Mouse (Mus musculus): ENCODE results near the gene Dapk1. TPM values are rescaled to one million over a fixed set of nuclear protein-coding genes. Genes with fewer than 3 reads are reported as not detected.

The Dapk1 gene
- polyA plus RNA-seq, 1 experiment from 2014 or later, result 54.7 TPM

- 94% methylated on average over 2 of the region's 2 CpGs for WGBS
- Histone ChIP-seq H3K9ac (replicated peaks) (no peak overlapping the region), H3K27ac (replicated peaks) (no peak overlapping the region), H3K36me3 (peaks cover 60% of the 10 kb centered on the region), H3K4me1 (peaks cover 5% of the 10 kb centered on the region), H3K9me3 (no peaks in the 10 kb centered on the region), H3K4me2 (replicated peaks) (no peak overlapping the region), H3K27me3 (no peaks in the 10 kb centered on the region), H3K4me3 (no peak overlapping the region)
- ATAC-seq (replicated peaks), result no peak
Observed at GRCm38 (mm10) chr13:60748556-60748955, 146.8 kb downstream of the Dapk1 start.

GRCm38 (mm10) chr13:60750930-60751329 lies 149.2 kb downstream of the Dapk1 start:
- Histone ChIP-seq H3K4me1 (no peaks in the 10 kb centered on the region), H3K4me2 (replicated peaks) (no peak overlapping the region), H3K27me3 (no peaks in the 10 kb centered on the region), H3K9me3 (no peaks in the 10 kb centered on the region), H3K27ac (replicated peaks) (no peak overlapping the region), H3K36me3 (peaks cover 78% of the 10 kb centered on the region), H3K9ac (replicated peaks) (no peak overlapping the region), H3K4me3 (no peak overlapping the region)
- 95% methylated on average over 7 of the region's 7 CpGs for WGBS
- no peak for ATAC-seq (replicated peaks)

GRCm38 (mm10) chr13:60753216-60753615 lies 151.5 kb downstream of the Dapk1 start:
- peaks cover 92% of the 10 kb centered on the region for H3K36me3 ChIP-seq
- H3K9ac ChIP-seq (replicated peaks), result no peak overlapping the region
- H3K9me3 ChIP-seq, result no peaks in the 10 kb centered on the region
- H3K4me2 ChIP-seq (replicated peaks), result no peak overlapping the region
- no peaks in the 10 kb centered on the region for H3K4me1 ChIP-seq
- no peak for ATAC-seq (replicated peaks)
- H3K4me3 ChIP-seq, result no peak overlapping the region
- H3K27me3 ChIP-seq, result no peaks in the 10 kb centered on the region
- 96% methylated on average over 6 of the region's 6 CpGs for WGBS
- H3K27ac ChIP-seq (replicated peaks), result no peak overlapping the region

- Histone ChIP-seq H3K4me1 (no peaks in the 10 kb centered on the region), H3K36me3 (peaks cover 91% of the 10 kb centered on the region), H3K9me3 (no peaks in the 10 kb centered on the region), H3K27ac (replicated peaks) (no peak overlapping the region), H3K27me3 (no peaks in the 10 kb centered on the region), H3K4me2 (replicated peaks) (no peak overlapping the region), H3K9ac (replicated peaks) (no peak overlapping the region), H3K4me3 (no peak overlapping the region)
- WGBS, result 88% methylated on average over 2 of the region's 2 CpGs
- ATAC-seq (replicated peaks), result no peak
Observed at GRCm38 (mm10) chr13:60755251-60755650, 153.5 kb downstream of the Dapk1 start.

- 91% methylated on average over 13 of the region's 13 CpGs for WGBS
- ATAC-seq (replicated peaks), result no peak
- H3K36me3 ChIP-seq, result peaks cover 90% of the 10 kb centered on the region
Observed at GRCm38 (mm10) chr13:60757292-60757691, 155.5 kb downstream of the Dapk1 start.

GRCm38 (mm10) chr13:60759136-60759535 lies 157.4 kb downstream of the Dapk1 start:
- Histone ChIP-seq H3K4me2 (replicated peaks) (no peak overlapping the region), H3K9ac (replicated peaks) (no peak overlapping the region), H3K27ac (replicated peaks) (no peak overlapping the region), H3K9me3 (no peaks in the 10 kb centered on the region), H3K4me3 (no peak overlapping the region), H3K36me3 (peaks cover 86% of the 10 kb centered on the region), H3K4me1 (no peaks in the 10 kb centered on the region), H3K27me3 (no peaks in the 10 kb centered on the region)
- WGBS, result 35% methylated on average over 6 of the region's 6 CpGs
- no peak for ATAC-seq (replicated peaks)

More at GRCm38 (mm10) chr13:60757292-60757691, 155.5 kb downstream of the Dapk1 start:
- Histone ChIP-seq H3K9me3 (no peaks in the 10 kb centered on the region), H3K4me3 (no peak overlapping the region), H3K4me2 (replicated peaks) (no peak overlapping the region), H3K27me3 (no peaks in the 10 kb centered on the region), H3K27ac (replicated peaks) (no peak overlapping the region), H3K9ac (replicated peaks) (no peak overlapping the region), H3K4me1 (no peaks in the 10 kb centered on the region)

- H3K9ac ChIP-seq (replicated peaks), result no peak overlapping the region
- 95% methylated on average over 12 of the region's 12 CpGs for WGBS
- no peaks in the 10 kb centered on the region for H3K27me3 ChIP-seq
- ATAC-seq (replicated peaks), result no peak
- no peaks in the 10 kb centered on the region for H3K4me1 ChIP-seq
- H3K27ac ChIP-seq (replicated peaks), result no peak overlapping the region
- H3K36me3 ChIP-seq, result peaks cover 77% of the 10 kb centered on the region
- H3K9me3 ChIP-seq, result no peaks in the 10 kb centered on the region
- H3K4me2 ChIP-seq (replicated peaks), result no peak overlapping the region
- H3K4me3 ChIP-seq, result no peak overlapping the region
Observed at GRCm38 (mm10) chr13:60760392-60760791, 158.6 kb downstream of the Dapk1 start.

GRCm38 (mm10) chr13:60761161-60761560 lies 159.4 kb downstream of the Dapk1 start:
- ATAC-seq (replicated peaks), result no peak
- Histone ChIP-seq H3K4me1 (no peaks in the 10 kb centered on the region), H3K27ac (replicated peaks) (no peak overlapping the region), H3K9ac (replicated peaks) (no peak overlapping the region), H3K36me3 (peaks cover 69% of the 10 kb centered on the region), H3K9me3 (no peaks in the 10 kb centered on the region), H3K4me2 (replicated peaks) (no peak overlapping the region), H3K27me3 (no peaks in the 10 kb centered on the region), H3K4me3 (no peak overlapping the region)
- 97% methylated on average over 17 of the region's 17 CpGs for WGBS

GRCm38 (mm10) chr13:60780534-60780933 lies 178.8 kb downstream of the Dapk1 start:
- H3K36me3 ChIP-seq, result no peaks in the 10 kb centered on the region
- H3K4me3 ChIP-seq, result no peak overlapping the region
- H3K4me1 ChIP-seq, result no peaks in the 10 kb centered on the region
- no peak overlapping the region for H3K9ac ChIP-seq (replicated peaks)
- H3K27me3 ChIP-seq, result no peaks in the 10 kb centered on the region
- no peak overlapping the region for H3K4me2 ChIP-seq (replicated peaks)
- no peak for ATAC-seq (replicated peaks)
- H3K27ac ChIP-seq (replicated peaks), result no peak overlapping the region
- no peaks in the 10 kb centered on the region for H3K9me3 ChIP-seq
- WGBS, result 92% methylated on average over 3 of the region's 3 CpGs

GRCm38 (mm10) chr13:60783301-60783700 lies 181.6 kb downstream of the Dapk1 start:
- Histone ChIP-seq H3K9me3 (no peaks in the 10 kb centered on the region), H3K27me3 (no peaks in the 10 kb centered on the region), H3K27ac (replicated peaks) (no peak overlapping the region), H3K4me1 (no peaks in the 10 kb centered on the region), H3K4me2 (replicated peaks) (no peak overlapping the region), H3K9ac (replicated peaks) (no peak overlapping the region), H3K36me3 (no peaks in the 10 kb centered on the region), H3K4me3 (no peak overlapping the region)
- no peak for ATAC-seq (replicated peaks)
- WGBS, result 91% methylated on average over 7 of the region's 7 CpGs

GRCm38 (mm10) chr13:60786264-60786663 lies 184.5 kb downstream of the Dapk1 start, which contains the start of gene BC051665:
TSS of gene BC051665 (minus strand) at chr13:60786364.
- Histone ChIP-seq H3K4me2 (replicated peaks) (no peak within 1 kb of the TSS), H3K9ac (replicated peaks) (no peak within 1 kb of the TSS), H3K4me3 (no peak within 1 kb of the TSS), H3K4me1 (no peaks in the 10 kb centered on the region), H3K9me3 (no peaks in the 10 kb centered on the region), H3K27ac (replicated peaks) (no peak within 1 kb of the TSS), H3K36me3 (no peaks in the 10 kb centered on the region), H3K27me3 (no peaks in the 10 kb centered on the region)
- no peak for ATAC-seq (replicated peaks)

GRCm38 (mm10) chr13:60789466-60789865 lies 187.7 kb downstream of the Dapk1 start:
- H3K4me3 ChIP-seq, result no peak overlapping the region
- H3K9me3 ChIP-seq, result no peaks in the 10 kb centered on the region
- H3K36me3 ChIP-seq, result no peaks in the 10 kb centered on the region
- 95% methylated on average over 1 of the region's 1 CpGs for WGBS
- no peak overlapping the region for H3K4me2 ChIP-seq (replicated peaks)
- no peak overlapping the region for H3K27ac ChIP-seq (replicated peaks)
- no peak for ATAC-seq (replicated peaks)
- no peaks in the 10 kb centered on the region for H3K4me1 ChIP-seq
- H3K27me3 ChIP-seq, result no peaks in the 10 kb centered on the region
- no peak overlapping the region for H3K9ac ChIP-seq (replicated peaks)

- H3K36me3 ChIP-seq, result no peaks in the 10 kb centered on the region
- H3K4me1 ChIP-seq, result no peaks in the 10 kb centered on the region
- H3K4me3 ChIP-seq, result no peak within 1 kb of the TSS
- no peak within 1 kb of the TSS for H3K27ac ChIP-seq (replicated peaks)
- no peak within 1 kb of the TSS for H3K9ac ChIP-seq (replicated peaks)
- no peaks in the 10 kb centered on the region for H3K27me3 ChIP-seq
- ATAC-seq (replicated peaks), result no peak
- no peaks in the 10 kb centered on the region for H3K9me3 ChIP-seq
- H3K4me2 ChIP-seq (replicated peaks), result no peak within 1 kb of the TSS
- WGBS, result 78% methylated on average over 1 of the region's 1 CpGs
Observed at GRCm38 (mm10) chr13:60802749-60803148, 201.0 kb downstream of the Dapk1 start, which contains the start of gene Ctsll3. TSS of gene Ctsll3 (minus strand) at chr13:60802849.

Measured in forebrain, embryonic 15.5 days (tissue).